Mouse (Mus musculus) layer of hippocampus, postnatal 14 days (tissue): ENCODE data around the gene Ddb2. TPM values are rescaled to one million over a fixed set of nuclear protein-coding genes. Genes with fewer than 3 reads are reported as not detected.
A peak's percentile ranks its signal among the peaks of the same experiment; 100 is the strongest.

Experiments used
- DNase-seq, 2 experiments: peaks; one replicate each; pipeline ENCODE4 v3.0.0; 2021 to 2022; ENCODE audit warnings: low spot score in 2 of 2, mixed read lengths in 1 of 2
- long read RNA-seq, 2 experiments: library from polyadenylated mRNA; stranded (forward); transcript quantifications; one replicate each; pipeline ENCODE4 v2.0.0; 2021
- total RNA-seq, 2 experiments: library from RNA; stranded (reverse); gene quantifications; 2 replicates each; pipeline ENCODE4 v1.2.3; 2021

The Ddb2 gene
- 1 to 10 TPM; 7.3 to 9.1 TPM for total RNA-seq
- long read RNA-seq, experiment 1, partial matches to known transcripts = 0 of 3 reads
- long read RNA-seq, experiment 1, other reads (novel, unspliced or antisense) = 3 of 3 reads
- long read RNA-seq, experiment 2, partial matches to known transcripts = 0 of 5 reads
- long read RNA-seq, experiment 2, other reads (novel, unspliced or antisense) = 3 of 5 reads

DNA sequence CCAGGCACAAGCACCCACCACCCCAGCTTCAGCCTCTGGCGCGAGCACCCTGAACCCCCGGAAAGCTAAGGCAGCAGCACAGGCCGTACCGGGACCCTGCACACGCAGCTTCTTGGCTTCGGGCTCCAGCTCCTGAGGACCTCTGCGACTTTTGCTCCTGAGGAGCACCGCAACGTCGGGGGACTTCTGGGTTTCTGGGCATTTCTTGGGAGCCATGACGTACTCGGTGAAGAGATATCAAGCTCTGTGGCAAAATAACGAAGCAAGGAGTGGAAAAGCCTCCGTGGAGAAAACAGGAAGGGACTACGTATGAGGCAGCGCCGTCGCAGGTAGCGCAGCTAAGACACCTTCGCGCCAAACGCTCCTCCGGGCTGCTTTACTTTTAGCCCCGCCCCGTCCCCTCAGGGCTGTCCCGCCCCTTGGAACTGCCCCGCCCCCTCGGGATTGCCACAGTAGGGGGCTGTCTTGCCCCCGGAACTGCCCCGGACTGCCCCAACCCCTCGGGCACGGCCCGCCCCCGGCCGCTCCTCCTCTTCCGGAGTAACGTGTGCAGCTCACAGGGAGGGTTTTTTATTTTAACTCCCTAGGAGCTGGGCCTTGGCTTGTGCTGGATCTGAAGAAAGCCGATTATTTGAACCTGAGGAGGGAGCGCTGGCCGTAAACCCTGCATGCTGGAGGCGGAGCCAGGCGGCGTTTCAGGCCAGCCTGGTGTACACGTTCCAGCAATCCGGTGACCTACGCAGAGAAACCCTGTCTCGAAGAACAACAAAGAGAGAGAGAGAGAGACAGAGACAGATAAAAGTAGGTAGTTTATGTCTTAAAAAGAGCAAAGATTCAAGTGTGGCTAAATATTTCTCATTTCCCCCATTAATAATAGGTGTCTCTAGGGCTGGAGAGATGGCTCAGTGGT is at the start of gene Ddb2:
Ddb2 (minus strand) TSS at position 382 of the 910 bp plus-strand sequence.
- peak; percentile 82 to 91 for DNase-seq

DNA sequence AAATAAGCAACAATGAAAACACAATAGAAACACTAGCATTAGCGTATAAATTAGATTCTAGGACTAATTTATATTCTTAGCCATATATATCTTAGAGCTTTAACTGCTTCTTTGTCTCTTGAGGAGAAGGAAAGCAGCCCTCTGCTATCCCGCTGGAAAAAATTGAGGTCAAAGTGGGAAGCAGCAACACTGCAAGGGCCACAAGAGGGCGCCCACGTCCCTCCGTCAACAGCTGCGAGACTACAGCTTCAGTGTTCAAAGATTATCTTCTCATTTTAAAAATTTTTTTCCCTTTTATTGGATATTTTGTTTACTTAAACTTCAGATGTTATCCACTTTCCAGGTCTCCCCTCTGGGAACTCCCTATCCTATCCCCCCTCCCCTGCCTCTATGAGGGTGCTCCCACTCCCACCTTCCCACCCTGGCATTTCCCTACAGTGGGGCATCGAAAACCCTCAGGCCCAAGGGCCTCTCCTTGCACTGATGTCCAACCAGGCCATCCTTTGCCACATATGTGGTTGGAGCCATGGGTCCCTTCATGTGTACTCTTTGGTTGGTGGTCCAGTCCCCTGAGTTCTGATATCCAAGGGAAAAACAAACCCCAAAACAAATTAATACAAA is 49.2 kb upstream of the Ddb2 start:
- peak; percentile 78 to 88 for DNase-seq

DNA sequence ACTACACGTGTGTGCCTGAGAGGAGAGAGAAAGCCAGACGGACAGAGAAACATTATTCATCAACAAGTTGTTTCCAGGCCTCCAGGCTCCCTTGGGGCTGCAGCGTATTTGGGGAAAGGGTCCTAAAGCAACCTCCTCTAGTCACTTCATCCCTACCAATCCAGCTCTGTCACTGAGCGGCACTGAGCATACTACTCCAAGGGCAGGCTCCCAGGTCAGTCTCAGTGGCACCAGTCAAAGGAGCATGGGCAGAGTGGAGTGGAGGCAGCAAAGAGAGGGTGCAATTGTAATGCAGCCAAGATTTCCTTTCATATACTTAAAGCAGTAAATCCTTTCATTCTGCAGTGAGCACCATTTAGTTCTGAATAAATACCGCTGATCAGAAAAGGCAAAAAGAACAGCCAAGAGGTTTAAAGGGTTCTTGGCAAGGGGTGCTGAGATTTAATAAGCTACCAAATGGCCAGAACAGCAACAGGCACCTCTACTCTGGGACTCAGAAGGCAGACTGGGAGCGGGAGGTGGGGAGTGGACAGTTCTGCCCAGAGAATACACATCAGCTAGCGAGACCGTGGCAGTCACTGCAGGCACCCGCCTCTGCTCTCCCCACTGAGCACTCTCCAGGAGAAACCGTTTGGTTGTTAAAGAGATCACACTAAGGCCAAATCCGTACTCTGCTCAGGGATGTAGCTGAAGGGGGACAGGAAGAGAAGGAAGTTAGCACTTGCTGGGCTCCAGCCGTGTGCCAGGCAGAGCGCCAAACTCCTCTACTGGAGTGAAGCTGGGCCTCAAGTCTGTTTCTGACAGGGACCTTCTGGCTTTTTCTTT is 47.8 kb upstream of the Ddb2 start:
- peak; percentile 41 to 65 for DNase-seq

DNA sequence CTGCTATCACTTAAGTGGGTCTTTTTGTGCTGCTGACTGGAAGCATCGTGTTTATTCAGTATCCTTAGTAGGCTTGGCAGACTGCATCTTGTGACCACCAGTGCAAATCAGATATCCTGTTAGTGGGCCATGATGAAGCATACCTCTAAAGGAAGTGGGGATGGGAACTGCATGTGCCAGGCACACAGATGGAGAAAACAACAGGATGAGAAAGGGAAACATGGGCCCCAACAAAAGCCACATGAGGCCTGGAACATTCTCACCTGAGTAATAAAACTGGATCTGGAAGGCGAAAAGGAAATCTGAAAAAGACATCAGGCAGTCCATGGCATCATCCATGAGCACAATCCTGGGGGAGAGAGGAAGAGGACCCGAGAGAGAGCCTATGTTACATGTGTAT is 47.2 kb upstream of the Ddb2 start:
- DNase-seq = no peak

DNA sequence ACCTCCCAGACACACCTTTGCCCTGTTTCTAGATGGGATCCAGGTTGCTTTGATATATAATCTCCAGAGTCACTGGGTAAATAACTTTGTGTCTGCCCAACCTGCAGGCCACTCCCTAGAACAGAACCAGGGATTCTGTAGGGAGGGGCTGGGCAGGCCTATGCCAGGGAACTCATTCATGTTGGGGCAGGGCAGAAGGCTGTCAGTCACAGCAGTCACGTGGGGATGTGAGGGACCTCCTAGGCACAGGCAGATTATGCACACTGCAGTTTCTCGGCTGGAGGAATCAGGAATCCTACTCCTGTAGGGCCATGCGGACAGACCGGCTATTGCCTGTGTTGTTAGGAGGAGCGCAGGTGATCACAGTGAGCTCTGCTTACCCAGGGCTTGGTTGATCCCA is 44.6 kb upstream of the Ddb2 start:
- DNase-seq = no peak

DNA sequence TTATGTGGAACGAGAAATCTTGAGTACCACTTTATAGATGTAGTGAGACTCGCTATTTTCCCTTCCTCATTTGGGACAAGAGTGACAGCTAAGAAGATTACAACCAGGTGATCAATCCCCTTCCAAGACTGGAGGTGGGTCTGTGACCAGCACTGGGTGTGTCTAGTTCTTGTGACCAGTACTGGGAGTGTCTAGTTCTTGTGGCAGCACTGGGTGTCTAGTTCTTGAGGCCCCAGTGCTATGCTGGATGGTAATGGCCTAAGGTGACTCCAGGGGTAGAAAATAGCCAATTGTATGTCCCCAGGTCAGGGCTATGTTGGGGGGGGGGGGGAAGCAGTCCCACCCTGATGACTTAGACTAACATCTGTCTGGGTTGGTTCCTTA is 42.6 kb upstream of the Ddb2 start:
- DNase-seq = no peak

DNA sequence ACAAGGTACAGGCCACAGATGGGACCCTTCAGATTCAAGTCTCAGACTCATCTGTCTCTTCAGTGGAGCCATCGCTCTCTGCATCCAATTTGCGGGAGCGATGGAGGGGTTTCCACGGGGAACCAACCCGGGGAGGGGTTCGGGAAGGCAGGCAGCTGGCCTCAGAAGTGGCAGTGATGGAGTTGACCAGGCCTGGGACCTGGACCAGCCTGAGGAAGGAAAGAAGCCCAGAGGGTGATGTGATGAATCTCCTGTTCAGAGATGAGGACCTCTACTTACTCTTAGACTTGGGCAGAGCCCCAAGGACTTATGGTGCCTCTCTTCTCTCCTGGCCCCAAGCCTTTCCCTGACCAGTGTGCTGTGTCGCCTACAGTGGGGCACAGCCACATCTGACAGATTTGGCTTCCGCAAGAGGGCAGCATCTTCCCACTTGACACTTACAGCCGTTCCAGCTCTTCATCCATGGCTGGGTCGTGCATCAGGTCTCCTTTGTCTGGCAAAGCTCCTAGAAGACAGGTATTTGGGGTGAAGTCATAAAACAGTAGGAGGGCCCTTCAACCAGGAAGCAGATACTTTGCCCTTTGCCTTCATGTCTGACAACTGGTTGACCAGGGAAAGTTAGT is 42.1 kb upstream of the Ddb2 start:
- DNase-seq = no peak

DNA sequence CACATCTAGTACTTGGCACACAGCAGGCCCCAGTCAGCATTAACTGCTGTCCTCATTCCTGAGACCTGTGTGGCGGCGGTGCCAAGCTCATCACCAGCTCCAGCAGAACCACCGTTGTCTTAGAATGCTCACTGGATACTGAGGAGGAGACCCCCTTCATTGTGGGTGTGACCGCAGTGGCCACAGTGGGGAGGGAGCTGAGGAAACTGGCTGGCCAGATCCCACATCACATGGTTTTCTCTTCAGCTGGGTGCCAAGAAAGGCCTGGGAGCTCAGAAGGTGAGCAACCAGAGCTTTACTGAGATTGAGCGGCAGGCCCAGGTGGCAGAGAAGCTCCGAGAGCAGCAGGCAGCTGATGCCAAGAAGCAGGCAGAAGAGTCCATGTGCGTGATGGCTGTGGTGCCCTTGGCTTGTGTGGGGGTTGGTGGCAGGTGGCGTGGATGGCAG is 32.9 kb upstream of the Ddb2 start:
- DNase-seq = no peak

DNA sequence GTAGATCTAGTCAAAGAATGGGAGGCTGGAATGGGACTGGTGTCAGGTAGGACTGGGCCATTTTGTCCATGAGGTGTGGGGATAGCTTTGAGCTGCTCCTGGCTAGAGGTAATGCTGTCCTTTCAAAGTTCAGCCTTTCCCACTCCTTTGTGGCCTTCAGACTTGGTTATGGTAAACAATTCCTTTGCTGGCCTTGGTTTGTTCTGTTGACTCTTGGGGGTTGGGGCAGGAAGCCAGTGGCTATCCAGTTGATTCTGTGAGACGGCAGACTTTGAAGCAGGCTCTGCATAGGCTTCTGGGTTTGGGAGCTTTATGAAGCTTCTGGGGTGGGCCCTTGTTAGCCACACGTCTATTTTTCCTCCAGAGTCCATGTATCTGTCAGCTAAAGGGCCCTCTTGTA is 31.9 kb upstream of the Ddb2 start:
- DNase-seq = no peak

DNA sequence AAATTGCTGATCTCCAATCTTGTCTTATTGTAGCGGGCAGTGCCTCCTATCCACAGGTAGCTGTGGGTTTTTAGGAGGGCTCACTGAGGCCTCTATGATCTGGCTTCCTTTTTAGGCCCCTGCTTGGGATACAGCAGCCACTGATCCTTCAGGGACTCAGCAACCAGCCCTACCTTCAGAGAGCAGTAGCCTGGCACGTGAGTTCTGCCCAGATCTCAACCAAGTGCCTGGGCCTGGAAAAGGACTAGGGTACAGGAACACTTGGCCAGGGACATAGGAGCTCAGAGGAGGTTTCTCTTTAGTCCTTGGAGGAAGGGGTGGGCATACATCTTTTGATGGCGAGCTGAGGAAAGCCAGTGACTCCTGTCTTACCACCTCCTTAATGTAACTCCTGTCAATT is 31.3 kb upstream of the Ddb2 start:
- DNase-seq = no peak

DNA sequence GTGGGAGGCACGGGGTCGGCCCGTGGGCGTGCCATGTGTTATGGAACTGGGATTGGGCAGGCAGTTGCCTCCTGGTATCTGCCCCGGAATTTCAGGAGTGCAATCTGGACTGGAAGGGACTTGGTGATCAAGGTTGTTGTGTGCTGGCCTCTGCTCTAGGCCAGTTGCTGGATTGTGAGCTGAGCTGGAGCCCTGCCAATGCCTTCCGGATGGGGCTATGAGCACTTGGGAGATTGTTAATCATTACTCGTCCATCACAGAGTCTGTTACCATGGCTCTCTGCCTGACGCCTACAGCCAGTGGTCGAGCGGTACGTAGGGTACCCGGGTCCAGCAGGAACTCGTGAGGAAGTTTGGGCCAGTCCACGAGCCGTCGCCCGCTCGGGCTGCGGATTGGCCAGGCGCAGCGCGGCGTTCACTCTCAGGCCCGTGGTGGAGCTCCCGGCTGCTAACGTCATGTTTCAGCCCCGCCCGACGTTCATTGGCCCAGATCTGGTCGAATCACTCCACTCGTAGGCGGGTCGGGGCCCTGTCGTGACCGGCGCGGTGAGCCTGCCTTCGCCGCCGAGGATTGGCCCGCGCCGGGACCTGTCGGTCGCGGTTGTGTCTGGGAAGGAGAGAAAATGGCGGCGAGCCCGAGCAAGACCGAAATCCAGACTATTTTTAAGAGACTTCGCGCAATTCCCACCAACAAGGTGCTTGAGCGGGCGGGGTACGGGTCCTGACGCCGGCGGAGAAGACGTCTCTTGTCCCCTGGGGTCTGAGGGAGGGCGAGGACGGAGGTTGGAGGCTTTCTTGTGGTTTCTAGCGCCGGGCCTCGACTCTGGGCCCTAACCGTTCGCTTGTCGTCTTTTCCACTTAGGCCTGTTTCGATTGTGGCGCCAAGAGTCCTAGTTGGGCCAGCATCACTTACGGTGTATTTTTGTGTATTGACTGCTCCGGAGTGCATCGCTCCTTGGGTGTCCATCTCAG is 28.2 kb upstream of the Ddb2 start, which contains the start of gene Arfgap2:
Arfgap2 (plus strand) TSS at position 264 of the 971 bp plus-strand sequence.
- peak; percentile 97 to 99 for DNase-seq

DNA sequence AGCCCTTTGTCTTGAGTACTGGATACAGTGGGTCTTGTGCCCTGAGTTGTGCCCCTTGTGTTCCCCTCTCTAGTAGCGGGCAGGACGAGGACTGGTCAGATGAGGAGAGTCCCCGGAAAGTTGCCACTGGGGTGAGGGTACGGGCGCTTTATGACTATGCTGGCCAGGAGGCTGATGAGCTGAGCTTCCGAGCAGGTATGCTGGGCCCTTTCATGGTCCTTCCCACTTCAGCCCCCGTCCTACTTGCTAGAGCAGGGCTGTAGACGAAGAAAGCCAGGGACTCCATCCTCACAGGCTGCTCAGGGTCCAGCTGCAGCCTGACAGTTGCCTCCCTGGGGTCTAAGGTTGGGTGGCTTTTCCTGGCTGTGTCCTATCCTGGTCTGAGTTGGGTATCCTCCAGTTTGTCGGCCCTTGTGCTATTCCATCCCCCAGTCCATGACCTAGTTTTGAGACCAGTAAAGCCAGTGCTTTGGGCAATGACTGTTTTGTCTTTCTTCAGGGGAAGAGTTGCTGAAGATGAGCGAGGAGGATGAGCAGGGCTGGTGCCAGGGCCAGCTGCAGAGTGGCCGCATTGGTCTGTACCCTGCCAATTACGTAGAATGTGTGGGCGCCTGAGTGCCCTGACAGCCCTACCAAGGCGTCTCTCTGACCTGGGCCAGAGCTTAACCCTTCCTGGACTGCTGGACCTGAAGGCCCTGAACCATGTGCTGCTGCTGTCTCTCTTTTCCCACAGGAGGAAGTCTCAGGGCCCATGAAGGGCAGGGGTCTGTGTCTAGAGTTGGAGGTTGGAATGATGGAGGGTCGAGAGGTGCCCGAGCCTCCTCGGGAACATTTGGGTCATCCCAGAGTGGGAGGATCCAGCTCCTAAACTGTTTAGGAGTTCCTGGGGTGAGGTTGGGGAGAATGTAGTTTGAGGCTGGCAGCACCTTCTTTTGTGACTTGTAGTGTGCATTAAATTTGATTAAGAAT is 27.2 kb upstream of the Ddb2 start:
- DNase-seq = no peak

DNA sequence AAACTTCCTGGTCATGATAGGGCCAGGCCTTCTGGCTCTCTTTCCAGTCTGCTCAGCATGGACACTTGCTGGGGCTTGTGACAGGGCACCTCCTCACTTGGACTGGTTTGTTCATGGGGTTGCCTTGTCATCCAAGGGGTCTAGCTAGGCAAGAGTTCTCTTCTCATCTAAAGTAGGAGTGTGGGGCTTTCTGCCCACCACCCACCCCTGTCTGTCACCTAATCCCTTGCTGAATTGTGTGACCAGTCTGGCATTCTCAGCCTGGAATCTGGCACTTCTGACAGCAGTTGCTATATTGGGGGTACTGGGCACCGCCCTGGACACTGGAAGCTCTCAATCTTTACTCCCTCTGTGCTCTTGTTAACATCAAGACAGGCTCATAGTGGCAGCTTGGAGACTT is 22.7 kb upstream of the Ddb2 start:
- DNase-seq = no peak

DNA sequence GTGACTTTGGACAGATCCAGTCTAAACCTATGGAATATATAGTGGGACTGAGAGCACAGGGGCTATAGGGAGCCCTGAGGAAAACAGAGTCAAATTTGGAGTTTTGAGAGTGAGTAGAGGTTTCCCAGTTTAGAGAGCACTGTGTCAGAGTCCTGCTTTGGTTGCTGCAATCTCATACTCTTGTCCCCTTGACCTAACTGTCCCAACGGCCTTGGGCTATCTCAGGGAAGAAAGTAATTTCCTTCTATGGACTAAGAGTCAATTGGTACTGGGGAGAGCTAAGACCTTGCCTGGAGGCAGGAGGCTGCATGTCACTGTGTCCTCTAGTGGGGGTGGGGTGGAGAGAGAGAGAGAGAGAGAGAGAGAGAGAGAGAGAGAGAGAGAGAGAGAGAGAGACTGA is 22.0 kb upstream of the Ddb2 start:
- no peak for DNase-seq

DNA sequence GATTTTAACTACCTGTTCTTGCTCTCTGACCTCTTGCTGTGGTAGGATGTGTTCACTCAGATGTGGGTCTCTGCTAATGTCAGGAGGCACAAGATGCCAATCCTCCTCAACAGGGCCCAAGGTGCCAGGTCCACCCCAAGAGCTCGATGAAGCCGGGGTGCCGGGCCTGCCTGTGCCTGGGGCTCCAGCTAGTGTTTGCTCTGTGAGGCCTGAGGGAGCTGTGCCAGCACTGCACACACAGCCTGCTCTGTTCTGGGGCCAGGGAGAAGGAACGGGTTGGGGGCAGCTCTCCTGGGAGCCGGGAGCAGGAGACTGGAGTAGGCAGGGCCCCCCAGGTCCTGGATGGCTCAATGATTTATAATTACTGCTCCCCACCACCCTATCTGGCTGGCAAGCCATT is 21.3 kb upstream of the Ddb2 start:
- peak in 1 of 2 experiments; percentile 78 for DNase-seq

DNA sequence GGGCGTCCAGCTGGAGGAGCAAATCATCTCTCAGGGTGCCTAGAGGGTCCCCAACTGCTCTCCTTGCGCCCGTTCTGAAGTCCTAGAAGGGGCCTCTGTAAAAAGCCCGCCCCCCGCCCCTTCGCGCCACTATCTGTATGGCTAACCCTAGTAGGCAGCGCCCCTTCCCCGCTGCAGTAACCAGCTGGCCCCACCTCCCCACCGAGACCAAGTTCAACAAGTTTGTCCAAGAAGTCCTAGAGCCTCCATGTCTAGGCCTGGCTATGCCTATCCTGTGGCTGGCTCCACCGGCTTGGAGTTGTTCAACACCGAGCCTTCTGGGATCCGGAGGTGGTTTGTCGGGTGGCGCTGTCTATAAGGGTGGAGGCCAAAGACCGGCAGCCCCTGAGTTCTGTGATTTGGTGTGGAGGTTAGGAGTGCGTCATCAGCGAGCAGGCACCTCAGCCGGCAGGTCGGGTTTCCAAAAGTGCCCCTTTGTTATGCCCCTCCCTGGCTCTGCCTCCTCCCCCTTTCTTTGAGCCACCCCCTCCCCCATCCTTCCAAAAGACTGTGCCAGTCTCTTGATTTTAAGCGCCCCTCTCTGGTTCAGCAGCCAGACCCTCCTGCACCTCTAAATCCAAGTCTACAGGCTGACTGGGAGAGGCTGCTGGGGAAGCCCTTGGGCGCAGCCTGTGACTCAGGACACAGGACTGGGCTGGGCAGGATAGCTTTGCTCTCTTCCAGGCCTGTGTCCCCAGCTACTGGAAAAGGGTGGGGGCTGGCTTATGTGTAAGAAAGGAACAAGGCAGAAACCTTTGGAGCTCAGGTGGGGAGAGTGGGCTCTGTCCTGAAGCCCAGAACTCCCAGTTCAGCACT is 20.6 kb upstream of the Ddb2 start:
- peak in 1 of 2 experiments; percentile 6 for DNase-seq
